ENCODE assay signal across 10 mouse cellular contexts in genomic region chr4:156184291-156184954, GRCm38 (mm10). TPM values are rescaled to one million over a fixed set of nuclear protein-coding genes. Genes with fewer than 3 reads are reported as not detected.
A peak's percentile ranks its signal among the peaks of the same experiment; 100 is the strongest.
DNase-seq lines count a peak whose midpoint lies in the region; ATAC-seq and TF ChIP-seq lines count a peak whose summit lies in the region.
"Had no signal": no experiment of that assay in that cellular context is flagged by ENCODE, and none has a peak within 500 bp of the region (broad histone marks: within the 10 kb centered on the region; RNA-seq: fewer than 3 reads in every experiment).

No protein-coding gene starts in this region.

- TF ChIP-seq EP300 in heart, adult 2 months (IDR thresholded peaks at IDR 0.05; ENCODE audit: insufficient read depth, low read depth, low read length), result no peak

- H3K36me3 ChIP-seq in heart, adult 2 months (ENCODE audit: control insufficient read depth, insufficient read depth, low read length), result no peaks in the 10 kb centered on the region
- peaks cover 11% of the 10 kb centered on the region; the same call in 1 of the 2 replicates for H3K36me3 ChIP-seq in forebrain, postnatal 0 days (ENCODE audit: insufficient read depth)
- H3K36me3 ChIP-seq in liver, embryonic 15.5 days (replicated peaks), result no peaks in the 10 kb centered on the region

- no peak overlapping the region for H3K9ac ChIP-seq in heart, adult 2 months (ENCODE audit: low read depth, low read length)
- H3K9ac ChIP-seq in forebrain, postnatal 0 days, result peak overlapping the region; percentile 74
- no peak overlapping the region for H3K9ac ChIP-seq in liver, embryonic 15.5 days

- peak overlapping the region; percentile 52 for H3K27ac ChIP-seq in heart, adult 2 months
- H3K27ac ChIP-seq in forebrain, postnatal 0 days (ENCODE audit: low read depth, low read length), result peak overlapping the region; percentile 86; the same call in 1 of the 2 replicates
- no peak overlapping the region for H3K27ac ChIP-seq in liver, embryonic 15.5 days (replicated peaks)

- H3K4me3 ChIP-seq in heart, adult 2 months, result no peak overlapping the region
- H3K4me3 ChIP-seq in forebrain, postnatal 0 days (ENCODE audit: low read depth, low read length), result peak overlapping the region; percentile 47
- H3K4me3 ChIP-seq in liver, embryonic 15.5 days (replicated peaks), result no peak overlapping the region

- peak in 1 of 2 experiments; percentile 21 for DNase-seq in heart, adult 2 months
- DNase-seq in heart, adult 8-10 months (ENCODE audit: low spot score), result no peak
- peak; percentile 86 for DNase-seq in MEL-GATA-1-ER (ENCODE audit: extremely low read depth, low read depth)
- DNase-seq in forebrain, postnatal 0 days, result no peak
- no peak for DNase-seq in adrenal gland, postnatal 36 days

- no peaks in the 10 kb centered on the region; the same call in 1 of the 2 replicates for H3K79me2 ChIP-seq in heart, adult 2 months (replicated peaks; ENCODE audit: control insufficient read depth, insufficient read depth, low read length)

- peaks cover 10% of the 10 kb centered on the region for H3K4me1 ChIP-seq in heart, adult 2 months (ENCODE audit: control insufficient read depth, insufficient read depth, low read length)
- peaks cover 75% of the 10 kb centered on the region for H3K4me1 ChIP-seq in forebrain, postnatal 0 days (ENCODE audit: insufficient read depth)
- peaks cover 56% of the 10 kb centered on the region for H3K4me1 ChIP-seq in liver, embryonic 15.5 days (replicated peaks)

- no peak for TF ChIP-seq CTCF in heart, adult 2 months (IDR thresholded peaks at IDR 0.05)
- TF ChIP-seq CTCF in forebrain, postnatal 0 days (IDR thresholded peaks at IDR 0.05; ENCODE audit: low read depth), result no peak

- ATAC-seq in forebrain, postnatal 0 days, result no peak
- ATAC-seq in liver, embryonic 15.5 days (ENCODE audit: insufficient read depth), result no peak
- no peak for ATAC-seq in cerebellum, adult (ENCODE audit: insufficient number of reproducible peaks, low FRiP score, low TSS enrichment)
- ATAC-seq in erythroblast, adult 5-6 weeks (replicated peaks; ENCODE audit: low FRiP score, poor library complexity, severe bottlenecking), result no peak
- ATAC-seq: activated CD4-positive, CD25-positive, alpha-beta regulatory T cell, adult 4 months had no signal

- H3K9me3 ChIP-seq in forebrain, postnatal 0 days (ENCODE audit: low read length), result no peaks in the 10 kb centered on the region
- no peaks in the 10 kb centered on the region for H3K9me3 ChIP-seq in liver, embryonic 15.5 days (replicated peaks)

- peak overlapping the region; percentile 87 for H3K4me2 ChIP-seq in forebrain, postnatal 0 days (ENCODE audit: low read depth)
- 0 out of 2 replicates have a peak overlapping the region, but pooled peaks have one; percentile 4 for H3K4me2 ChIP-seq in liver, embryonic 15.5 days

- WGBS in heart, adult 2 months, result 54% methylated on average over 7 of the region's 7 CpGs
- 64% methylated on average over 7 of the region's 7 CpGs for WGBS in forebrain, postnatal 0 days
- 45% methylated on average over 7 of the region's 7 CpGs for WGBS in liver, embryonic 15.5 days (ENCODE audit: insufficient replicate concordance)

- intact Hi-C loops in heart, adult 2 months (cut with DNase I), result no loop called here

- no peak for TF ChIP-seq POLR2A in heart, adult 2 months (IDR thresholded peaks at IDR 0.05; ENCODE audit: insufficient read depth, low read depth, low read length)

- no peaks in the 10 kb centered on the region for H3K27me3 ChIP-seq in heart, adult 2 months (ENCODE audit: control insufficient read depth, insufficient read depth, low read length)
- no peaks in the 10 kb centered on the region for H3K27me3 ChIP-seq in forebrain, postnatal 0 days (ENCODE audit: insufficient read depth, low read length)
- peaks cover 11% of the 10 kb centered on the region for H3K27me3 ChIP-seq in liver, embryonic 15.5 days

RNA-seq across cellular contexts. Expression of gene Agrn, which starts 12.9 kb away (rescaled TPM):
- 10 to 100 TPM; 24.3 to 26.9 TPM for total RNA-seq in heart, adult 2 months (2021)
- 50.4 and 70.1 TPM in 2 replicates for polyA plus RNA-seq in heart, adult 2 months (2012; rRNA removed)
- total RNA-seq in heart, adult 8-10 months (2022), result 10 to 100 TPM; 21.0 to 27.6 (median 24.5) TPM
- total RNA-seq in forebrain, postnatal 0 days (2014; rRNA removed), result 218 and 261 TPM in 2 replicates
- polyA plus RNA-seq in forebrain, postnatal 0 days (2015; fragmentation: Nextera tagmentation; extraction: Ambion mirVana), result 48.2 and 61.3 TPM in 2 replicates
- polyA plus RNA-seq in liver, embryonic 15.5 days (2015; fragmentation: Nextera tagmentation; extraction: Ambion mirVana), result 6.7 and 8.6 TPM in 2 replicates
- total RNA-seq in adrenal gland, postnatal 36 days (2021), result 10 to 100 TPM; 33.2 to 49.6 TPM
- 24.2 and 26.7 TPM in 2 replicates for total RNA-seq in erythroblast, adult 5-6 weeks (2015; ENCODE audit: low replicate concordance)
- total RNA-seq in erythroblast, adult 5-6 weeks (2017; ENCODE audit: low replicate concordance), result 22.9 and 27.7 TPM in 2 replicates

RNA-seq across cellular contexts. Expression of gene Isg15, which starts 16.2 kb away (rescaled TPM):
- total RNA-seq in heart, adult 2 months (2021), result 1 to 10 TPM; 3.2 to 4.5 TPM
- 6.9 and 8.3 TPM in 2 replicates for polyA plus RNA-seq in heart, adult 2 months (2012; rRNA removed)
- 1 to 10 TPM; 1.7 to 2.8 (median 2.0) TPM for total RNA-seq in heart, adult 8-10 months (2022)
- 1.4 and 2.2 TPM in 2 replicates for total RNA-seq in forebrain, postnatal 0 days (2014; rRNA removed)
- polyA plus RNA-seq in forebrain, postnatal 0 days (2015; fragmentation: Nextera tagmentation; extraction: Ambion mirVana), result 2.4 and 3.4 TPM in 2 replicates
- 9.8 and 13.4 TPM in 2 replicates for polyA plus RNA-seq in liver, embryonic 15.5 days (2015; fragmentation: Nextera tagmentation; extraction: Ambion mirVana)
- 1 to 10 TPM; 7.5 to 9.0 TPM for total RNA-seq in adrenal gland, postnatal 36 days (2021)
- 70.9 and 108 TPM in 2 replicates for total RNA-seq in erythroblast, adult 5-6 weeks (2015; ENCODE audit: low replicate concordance)
- total RNA-seq in erythroblast, adult 5-6 weeks (2017; ENCODE audit: low replicate concordance), result 185 and 281 TPM in 2 replicates

RNA-seq across cellular contexts. Expression of gene AW011738, which starts 18.7 kb away (rescaled TPM):
- 10 to 100 TPM in 1 of 2 experiments, 1 to 10 TPM in 1; 9.7 to 12.1 TPM for total RNA-seq in heart, adult 2 months (2021)
- polyA plus RNA-seq in heart, adult 2 months (2012; rRNA removed), result 4.6 and 4.8 TPM in 2 replicates
- 10 to 100 TPM; 10.1 to 14.4 (median 12.2) TPM for total RNA-seq in heart, adult 8-10 months (2022)
- total RNA-seq in forebrain, postnatal 0 days (2014; rRNA removed), result 3.5 and 5.7 TPM in 2 replicates
- 1.8 and 3.4 TPM in 2 replicates for polyA plus RNA-seq in forebrain, postnatal 0 days (2015; fragmentation: Nextera tagmentation; extraction: Ambion mirVana)
- 1.1 and 1.3 TPM in 2 replicates for polyA plus RNA-seq in liver, embryonic 15.5 days (2015; fragmentation: Nextera tagmentation; extraction: Ambion mirVana)
- 1 to 10 TPM; 3.5 to 6.0 TPM for total RNA-seq in adrenal gland, postnatal 36 days (2021)
- 8.3 and 18.6 TPM in 2 replicates for total RNA-seq in erythroblast, adult 5-6 weeks (2015; ENCODE audit: low replicate concordance)
- total RNA-seq in erythroblast, adult 5-6 weeks (2017; ENCODE audit: low replicate concordance), result 29.9 and 35.8 TPM in 2 replicates

RNA-seq across cellular contexts. Expression of gene Perm1, which starts 31.2 kb away (rescaled TPM):
- 100 to 1,000 TPM; 273 to 332 TPM for total RNA-seq in heart, adult 2 months (2021)
- 163 and 257 TPM in 2 replicates for polyA plus RNA-seq in heart, adult 2 months (2012; rRNA removed)
- 100 to 1,000 TPM; 327 to 378 (median 333) TPM for total RNA-seq in heart, adult 8-10 months (2022)
- total RNA-seq in forebrain, postnatal 0 days (2014; rRNA removed), result 1.1 and 1.3 TPM in 2 replicates
- polyA plus RNA-seq in forebrain, postnatal 0 days (2015; fragmentation: Nextera tagmentation; extraction: Ambion mirVana), result 0.69 and 0.86 TPM in 2 replicates
- 0.20 and 0.32 TPM in 2 replicates for polyA plus RNA-seq in liver, embryonic 15.5 days (2015; fragmentation: Nextera tagmentation; extraction: Ambion mirVana)
- total RNA-seq in adrenal gland, postnatal 36 days (2021), result 1 to 10 TPM; 1.8 to 2.9 TPM
- 2.3 and 3.6 TPM in 2 replicates for total RNA-seq in erythroblast, adult 5-6 weeks (2015; ENCODE audit: low replicate concordance)
- total RNA-seq in erythroblast, adult 5-6 weeks (2017; ENCODE audit: low replicate concordance), result 4.3 and 4.9 TPM in 2 replicates
- total RNA-seq: megakaryocyte, adult 5-6 weeks had no signal

RNA-seq across cellular contexts. Expression of gene Plekhn1, which starts 50.2 kb away (rescaled TPM):
- total RNA-seq in heart, adult 2 months (2021), result 10 to 100 TPM in 1 of 2 experiments, 1 to 10 TPM in 1; 9.7 to 10.8 TPM
- 25.2 and 28.0 TPM in 2 replicates for polyA plus RNA-seq in heart, adult 2 months (2012; rRNA removed)
- total RNA-seq in heart, adult 8-10 months (2022), result 10 to 100 TPM in 3 of 4 experiments, 1 to 10 TPM in 1; 9.5 to 11.8 (median 10.9) TPM
- total RNA-seq in forebrain, postnatal 0 days (2014; rRNA removed), result 37.2 and 43.7 TPM in 2 replicates
- 11.8 and 14.3 TPM in 2 replicates for polyA plus RNA-seq in forebrain, postnatal 0 days (2015; fragmentation: Nextera tagmentation; extraction: Ambion mirVana)
- polyA plus RNA-seq in liver, embryonic 15.5 days (2015; fragmentation: Nextera tagmentation; extraction: Ambion mirVana), result 4.0 and 4.8 TPM in 2 replicates
- total RNA-seq in adrenal gland, postnatal 36 days (2021), result 10 to 100 TPM; 21.5 to 23.0 TPM
- 11.0 and 11.1 TPM in 2 replicates for total RNA-seq in erythroblast, adult 5-6 weeks (2015; ENCODE audit: low replicate concordance)
- total RNA-seq in erythroblast, adult 5-6 weeks (2017; ENCODE audit: low replicate concordance), result 9.9 and 12.8 TPM in 2 replicates

Comparison
In these comparisons a context has a peak if more than half of its experiments do, and no peak if none do; other contexts are left out.
1. RNA of gene Isg15, which starts 16.2 kb away (total RNA-seq): 70.9 to 281 TPM in erythroblast, adult 5-6 weeks; 7.5 to 9.0 TPM in adrenal gland, postnatal 36 days, 3.2 to 4.5 TPM in heart, adult 2 months, 1.4 to 2.2 TPM in forebrain, postnatal 0 days and 1.7 to 2.8 TPM in heart, adult 8-10 months; every median in the first group is over 4 times any median in the second.